Mouse (Mus musculus): ENCODE measurements around the gene Nme3. TPM values are rescaled to one million over a fixed set of nuclear protein-coding genes. Genes with fewer than 3 reads are reported as not detected.

Gene Nme3
- 63.3 and 76.7 TPM in 2 replicates for polyA plus RNA-seq (2012; rRNA removed)

DNA sequence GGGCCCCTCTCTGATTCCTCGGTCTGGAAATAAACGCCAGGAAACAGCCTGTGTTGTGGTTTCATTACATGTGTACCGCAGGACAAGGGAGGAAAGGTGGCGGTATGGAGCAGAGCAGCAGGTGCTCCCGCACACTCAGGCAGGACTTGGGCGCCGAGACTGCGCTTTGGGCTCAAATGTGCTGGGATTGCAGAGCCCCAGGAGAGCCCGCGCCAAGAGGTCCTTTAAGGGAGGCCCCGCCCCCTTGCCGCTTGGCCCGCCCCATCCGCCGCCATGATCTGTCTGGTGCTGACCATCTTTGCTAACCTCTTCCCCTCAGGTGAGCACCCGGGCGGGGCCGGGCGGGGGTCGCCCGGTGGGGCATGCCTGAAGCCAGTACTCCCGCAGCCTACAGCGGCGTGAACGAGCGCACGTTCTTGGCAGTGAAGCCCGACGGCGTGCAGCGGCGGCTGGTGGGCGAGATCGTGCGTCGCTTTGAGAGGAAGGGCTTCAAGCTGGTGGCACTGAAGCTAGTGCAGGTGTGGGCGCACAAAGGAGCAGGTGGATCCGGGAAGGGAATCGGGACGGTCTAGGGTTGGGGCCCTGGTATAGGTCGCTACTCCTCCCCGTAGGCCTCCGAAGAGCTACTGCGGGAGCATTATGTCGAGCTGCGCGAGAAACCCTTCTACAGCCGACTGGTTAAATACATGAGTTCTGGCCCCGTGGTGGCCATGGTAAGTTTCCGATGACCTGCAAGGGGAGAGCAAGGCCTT is at the start of gene Nme3:
Nme3 (plus strand) TSS at position 260 of the 752 bp plus-strand sequence.
- Histone ChIP-seq H3K27ac (ENCODE audit: control insufficient read depth, insufficient read depth, low read length) (peak within 1 kb of the TSS; percentile 67), H3K4me1 (replicated peaks; ENCODE audit: control insufficient read depth, insufficient read depth, low read length) (peaks cover 26% of the 10 kb centered on the region), H3K27me3 (ENCODE audit: control insufficient read depth, insufficient read depth, low read length) (no peaks in the 10 kb centered on the region), H3K36me3 (ENCODE audit: control insufficient read depth, insufficient read depth, low read length) (peaks cover 27% of the 10 kb centered on the region), H3K4me3 (ENCODE audit: control insufficient read depth, insufficient read depth, low read length) (peak within 1 kb of the TSS; percentile 71)
- peak; percentile 70 for DNase-seq
- 1% methylated on average over 50 of the region's 50 CpGs for WGBS
- no peak for TF ChIP-seq CTCF (IDR thresholded peaks at IDR 0.05; ENCODE audit: borderline replicate concordance, control insufficient read depth, extremely low read depth, insufficient read depth, low read length, poor library complexity)
- TF ChIP-seq POLR2A (IDR thresholded peaks at IDR 0.05; ENCODE audit: control insufficient read depth, extremely low read depth, insufficient read depth, low read length, poor library complexity) = no peak

DNA sequence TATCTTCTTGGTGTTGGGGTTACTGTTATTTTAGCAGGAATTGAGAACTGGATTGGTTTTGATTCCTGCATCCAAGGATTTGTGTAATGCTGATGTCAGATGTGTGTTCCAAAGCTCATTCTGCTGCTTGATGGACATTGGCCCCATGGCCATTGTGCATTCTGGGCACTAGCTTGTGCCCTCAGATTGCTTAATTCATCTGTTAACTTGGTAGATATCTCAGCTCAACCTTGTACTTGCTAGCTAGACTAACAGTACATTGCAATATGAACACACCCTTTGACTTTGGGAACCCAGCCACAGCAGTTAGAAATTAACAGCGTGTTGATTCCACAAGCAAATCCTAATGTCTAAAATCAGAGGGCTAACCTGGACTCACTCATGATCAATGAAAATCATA is 48.9 kb upstream of the Nme3 start:
- Histone ChIP-seq H3K36me3 (ENCODE audit: control insufficient read depth, insufficient read depth, low read length) (no peaks in the 10 kb centered on the region), H3K4me1 (replicated peaks; ENCODE audit: control insufficient read depth, insufficient read depth, low read length) (peaks cover 6% of the 10 kb centered on the region), H3K27ac (ENCODE audit: control insufficient read depth, insufficient read depth, low read length) (no peak overlapping the region), H3K4me3 (ENCODE audit: control insufficient read depth, insufficient read depth, low read length) (no peak overlapping the region), H3K27me3 (ENCODE audit: control insufficient read depth, insufficient read depth, low read length) (no peaks in the 10 kb centered on the region)
- no peak for TF ChIP-seq CTCF (IDR thresholded peaks at IDR 0.05; ENCODE audit: borderline replicate concordance, control insufficient read depth, extremely low read depth, insufficient read depth, low read length, poor library complexity)
- TF ChIP-seq POLR2A (IDR thresholded peaks at IDR 0.05; ENCODE audit: control insufficient read depth, extremely low read depth, insufficient read depth, low read length, poor library complexity) = no peak
- WGBS = 100% methylated on average over 1 of the region's 1 CpGs
- no peak for DNase-seq

DNA sequence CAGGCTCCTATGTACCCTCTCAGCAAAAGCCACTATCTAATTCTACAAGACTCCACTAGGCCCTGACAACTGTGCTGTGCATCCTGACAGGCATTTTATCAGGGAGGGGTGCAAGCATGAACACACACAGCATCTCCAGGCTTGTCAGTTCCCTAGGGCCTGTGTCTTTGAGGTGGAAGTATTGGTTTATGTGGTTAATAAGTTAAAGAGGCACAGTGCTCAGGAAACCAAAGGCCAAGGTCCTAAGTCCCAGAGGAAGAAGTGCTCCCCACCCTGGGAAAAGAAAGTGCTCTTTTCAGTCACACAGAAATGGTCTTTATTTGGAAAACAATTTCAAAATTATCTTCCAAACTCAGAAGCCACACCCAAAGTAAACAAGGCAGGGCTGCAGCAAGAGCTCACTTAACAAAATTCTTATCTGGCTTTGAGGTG is 47.7 kb upstream of the Nme3 start:
- H3K4me3 ChIP-seq (ENCODE audit: control insufficient read depth, insufficient read depth, low read length) = no peak overlapping the region
- peaks cover 6% of the 10 kb centered on the region for H3K4me1 ChIP-seq (replicated peaks; ENCODE audit: control insufficient read depth, insufficient read depth, low read length)
- no peak for DNase-seq
- TF ChIP-seq CTCF (IDR thresholded peaks at IDR 0.05; ENCODE audit: borderline replicate concordance, control insufficient read depth, extremely low read depth, insufficient read depth, low read length, poor library complexity) (no peak), POLR2A (IDR thresholded peaks at IDR 0.05; ENCODE audit: control insufficient read depth, extremely low read depth, insufficient read depth, low read length, poor library complexity) (no peak)
- H3K27me3 ChIP-seq (ENCODE audit: control insufficient read depth, insufficient read depth, low read length) = no peaks in the 10 kb centered on the region
- no peak overlapping the region for H3K27ac ChIP-seq (ENCODE audit: control insufficient read depth, insufficient read depth, low read length)
- H3K36me3 ChIP-seq (ENCODE audit: control insufficient read depth, insufficient read depth, low read length) = no peaks in the 10 kb centered on the region

GRCm38 (mm10) chr17:24849733-24850064 is 46.6 kb upstream of the Nme3 start:
- no peak for DNase-seq
- Histone ChIP-seq H3K27me3 (ENCODE audit: control insufficient read depth, insufficient read depth, low read length) (no peaks in the 10 kb centered on the region), H3K27ac (ENCODE audit: control insufficient read depth, insufficient read depth, low read length) (peak overlapping the region; percentile 15; the same call in 1 of the 2 replicates), H3K4me1 (replicated peaks; ENCODE audit: control insufficient read depth, insufficient read depth, low read length) (peaks cover 6% of the 10 kb centered on the region), H3K36me3 (ENCODE audit: control insufficient read depth, insufficient read depth, low read length) (no peaks in the 10 kb centered on the region), H3K4me3 (ENCODE audit: control insufficient read depth, insufficient read depth, low read length) (peak overlapping the region; percentile 62)
- TF ChIP-seq CTCF (IDR thresholded peaks at IDR 0.05; ENCODE audit: borderline replicate concordance, control insufficient read depth, extremely low read depth, insufficient read depth, low read length, poor library complexity) (no peak), POLR2A (IDR thresholded peaks at IDR 0.05; ENCODE audit: control insufficient read depth, extremely low read depth, insufficient read depth, low read length, poor library complexity) (no peak)
- WGBS = under 1% methylated on average over 21 of the region's 21 CpGs

GRCm38 (mm10) chr17:24850065-24850772 is 46.1 kb upstream of the Nme3 start, which contains the start of gene Fahd1:
TSS of gene Fahd1 (minus strand) at chr17:24850364.
- peak within 1 kb of the TSS; percentile 15; the same call in 1 of the 2 replicates for H3K27ac ChIP-seq (ENCODE audit: control insufficient read depth, insufficient read depth, low read length)
- TF ChIP-seq POLR2A (IDR thresholded peaks at IDR 0.05; ENCODE audit: control insufficient read depth, extremely low read depth, insufficient read depth, low read length, poor library complexity) (peak; percentile 85), CTCF (IDR thresholded peaks at IDR 0.05; ENCODE audit: borderline replicate concordance, control insufficient read depth, extremely low read depth, insufficient read depth, low read length, poor library complexity) (0 out of 2 replicates have a peak, but pooled peaks have one; percentile 23)
- no peaks in the 10 kb centered on the region for H3K36me3 ChIP-seq (ENCODE audit: control insufficient read depth, insufficient read depth, low read length)
- peak within 1 kb of the TSS; percentile 62 for H3K4me3 ChIP-seq (ENCODE audit: control insufficient read depth, insufficient read depth, low read length)
- DNase-seq = peak; percentile 92
- under 1% methylated on average over 58 of the region's 58 CpGs for WGBS
- H3K4me1 ChIP-seq (replicated peaks; ENCODE audit: control insufficient read depth, insufficient read depth, low read length) = peaks cover 6% of the 10 kb centered on the region
- no peaks in the 10 kb centered on the region for H3K27me3 ChIP-seq (ENCODE audit: control insufficient read depth, insufficient read depth, low read length)

DNA sequence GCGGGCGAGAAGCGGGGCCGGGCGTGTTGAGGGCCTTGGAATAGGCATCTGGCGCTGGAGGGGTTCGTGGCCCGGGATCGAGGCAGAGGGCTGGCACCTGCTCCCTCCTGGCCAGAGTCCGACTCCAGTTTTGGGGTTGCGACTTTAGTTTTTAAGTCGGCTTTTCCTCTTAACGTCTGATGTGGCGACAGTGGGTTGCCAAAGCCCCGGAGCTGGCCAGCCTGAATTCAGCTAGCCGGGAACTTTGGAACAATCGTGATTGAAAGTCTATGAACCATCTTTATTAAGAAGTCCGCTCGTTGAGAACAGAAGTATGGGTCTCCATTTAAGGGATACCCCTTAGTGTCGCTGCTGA is 45.5 kb upstream of the Nme3 start:
- 1% methylated on average over 20 of the region's 20 CpGs for WGBS
- Histone ChIP-seq H3K27ac (ENCODE audit: control insufficient read depth, insufficient read depth, low read length) (no peak overlapping the region), H3K4me3 (ENCODE audit: control insufficient read depth, insufficient read depth, low read length) (peak overlapping the region; percentile 62), H3K27me3 (ENCODE audit: control insufficient read depth, insufficient read depth, low read length) (no peaks in the 10 kb centered on the region), H3K36me3 (ENCODE audit: control insufficient read depth, insufficient read depth, low read length) (no peaks in the 10 kb centered on the region), H3K4me1 (replicated peaks; ENCODE audit: control insufficient read depth, insufficient read depth, low read length) (peaks cover 6% of the 10 kb centered on the region)
- no peak for TF ChIP-seq POLR2A (IDR thresholded peaks at IDR 0.05; ENCODE audit: control insufficient read depth, extremely low read depth, insufficient read depth, low read length, poor library complexity)
- no peak for TF ChIP-seq CTCF (IDR thresholded peaks at IDR 0.05; ENCODE audit: borderline replicate concordance, control insufficient read depth, extremely low read depth, insufficient read depth, low read length, poor library complexity)
- no peak for DNase-seq
